Mouse (Mus musculus) small intestine, adult 10 weeks (tissue): ENCODE data around the gene Cpsf2. TPM values are rescaled to one million over a fixed set of nuclear protein-coding genes. Genes with fewer than 3 reads are reported as not detected.

Source experiments
- polyA plus RNA-seq: library from polyadenylated mRNA; stranded (reverse); fragments of 350-450 nt; fragmentation: Illumina TruSeq; extraction: RNeasy Lipid Tissue Mini Kit (QIAGEN cat#74804); gene quantifications from one replicate; pipeline ENCODE4 v1.2.3, GENCODE M21; 2014; ENCODE audit warnings: low replicate concordance

Cpsf2 gene
- 21.5 TPM for polyA plus RNA-seq

GRCm38 (mm10) chr12:101975601-101976571 is at the start of gene Cpsf2:
TSS of gene Cpsf2 (plus strand) at chr12:101975988.

DNA sequence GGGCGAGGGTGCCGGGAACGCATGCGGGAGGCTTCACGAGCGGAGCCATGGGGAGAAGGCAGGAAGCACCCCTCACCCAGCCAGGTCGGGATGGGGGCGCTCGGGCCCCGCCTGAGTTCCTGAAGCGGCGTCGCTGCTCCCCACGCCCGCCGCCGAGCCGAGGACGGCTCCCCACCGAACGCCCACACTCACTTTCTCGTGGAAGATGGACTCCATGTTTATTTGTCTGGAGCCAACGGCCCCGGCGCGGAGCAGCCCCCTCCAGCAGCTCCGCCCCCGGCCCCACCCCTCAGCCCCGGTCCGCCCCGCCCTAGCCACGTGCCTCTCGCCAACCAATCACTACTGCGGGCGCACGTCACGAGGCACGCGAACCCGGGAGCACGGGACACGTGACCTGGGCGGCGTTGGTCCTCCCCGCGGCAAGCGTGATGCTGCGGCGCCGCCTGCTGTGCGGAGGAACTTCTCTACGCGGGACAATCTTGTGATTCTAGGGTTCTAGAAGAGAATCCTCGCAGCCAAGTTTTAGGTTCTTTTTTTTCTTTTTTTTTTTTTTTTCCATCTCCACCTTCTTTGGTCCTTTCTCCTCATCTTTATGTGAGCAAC is 17.7 kb upstream of the Cpsf2 start, which contains the start of gene Atxn3:
Atxn3 (minus strand) TSS at position 305 of the 603 bp plus-strand sequence.

Other genes with a start within 250 kb of the Cpsf2 start
- gene Fbln5, start 156.9 kb upstream of the Cpsf2 start, polyA plus RNA-seq = 17.9 TPM
- gene Trip11, start 62.7 kb upstream of the Cpsf2 start, polyA plus RNA-seq = 44.2 TPM
- gene Atxn3, start 17.7 kb upstream of the Cpsf2 start, polyA plus RNA-seq = 32.0 TPM
- not detected for gene Slc24a4, start 152.7 kb downstream of the Cpsf2 start, polyA plus RNA-seq